Mouse (Mus musculus) layer of hippocampus, postnatal 14 days (tissue): Measurements from ENCODE around the gene Vps33b. TPM values are rescaled to one million over a fixed set of nuclear protein-coding genes. Genes with fewer than 3 reads are reported as not detected.

Experiments
- DNase-seq, 2 experiments: peaks; one replicate each; pipeline ENCODE4 v3.0.0; 2021 to 2022; ENCODE audit warnings: low spot score in 2 of 2, mixed read lengths in 1 of 2
- long read RNA-seq, 2 experiments: library from polyadenylated mRNA; stranded (forward); transcript quantifications; one replicate each; pipeline ENCODE4 v2.0.0; 2021
- total RNA-seq, 2 experiments: library from RNA; stranded (reverse); gene quantifications; 2 replicates each; pipeline ENCODE4 v1.2.3; 2021

Vps33b gene
- 10 to 100 TPM; 21.4 TPM for total RNA-seq
- long read RNA-seq, experiment 1, transcript Vps33b-201 (23 exons, 2,574 nt): major isoform, 19 of 37 reads
- long read RNA-seq, experiment 1, partial matches to known transcripts: 2 of 37 reads
- long read RNA-seq, experiment 1, other reads (novel, unspliced or antisense): 14 of 37 reads
- long read RNA-seq, experiment 2, transcript Vps33b-201 (23 exons, 2,574 nt): major isoform, 17 of 30 reads
- long read RNA-seq, experiment 2, partial matches to known transcripts: 0 of 30 reads
- long read RNA-seq, experiment 2, other reads (novel, unspliced or antisense): 12 of 30 reads

DNA sequence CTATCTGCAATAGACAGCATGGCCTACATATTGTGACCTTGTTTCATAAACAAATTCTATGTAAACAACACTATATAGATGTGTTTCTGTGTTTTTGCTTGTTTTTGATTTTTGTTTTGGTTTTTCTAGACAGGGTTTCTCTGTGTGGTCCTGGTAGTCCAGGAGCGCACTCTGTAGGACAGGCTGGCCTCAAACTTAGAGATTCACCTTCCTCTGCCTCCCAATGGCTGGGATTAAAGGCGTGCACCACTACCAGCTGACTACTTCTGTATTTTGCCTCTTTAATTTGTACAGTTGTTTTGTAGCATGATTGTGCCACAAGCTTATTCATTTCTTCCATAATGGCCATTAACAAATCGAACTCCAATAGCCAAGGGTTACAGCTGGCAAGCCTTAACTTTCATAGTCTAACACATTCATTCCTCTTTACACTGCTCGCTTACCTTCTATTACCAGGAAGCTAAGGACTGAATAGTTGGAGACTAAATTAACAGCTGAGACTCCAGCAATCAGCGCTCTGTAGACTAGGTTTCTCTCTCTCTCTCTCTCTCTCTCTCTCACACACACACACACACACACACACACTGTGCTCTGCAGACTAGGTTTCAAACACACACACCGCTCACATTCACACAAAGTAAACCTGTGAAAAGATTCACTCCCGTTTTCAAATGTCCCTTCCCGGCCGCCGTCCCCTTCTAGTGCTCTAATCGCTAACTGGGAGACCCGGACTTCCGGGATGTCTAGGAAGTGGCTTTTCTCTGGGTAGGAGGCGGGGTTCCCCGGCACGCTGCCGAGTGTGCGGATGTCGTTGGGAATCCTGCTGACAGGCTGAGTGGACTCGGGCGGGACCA, at the start of gene Vps33b:
Gene Vps33b (plus strand): TSS at position 753 of the 854 bp plus-strand sequence.
- peak; percentile 95 to 97 for DNase-seq

DNA sequence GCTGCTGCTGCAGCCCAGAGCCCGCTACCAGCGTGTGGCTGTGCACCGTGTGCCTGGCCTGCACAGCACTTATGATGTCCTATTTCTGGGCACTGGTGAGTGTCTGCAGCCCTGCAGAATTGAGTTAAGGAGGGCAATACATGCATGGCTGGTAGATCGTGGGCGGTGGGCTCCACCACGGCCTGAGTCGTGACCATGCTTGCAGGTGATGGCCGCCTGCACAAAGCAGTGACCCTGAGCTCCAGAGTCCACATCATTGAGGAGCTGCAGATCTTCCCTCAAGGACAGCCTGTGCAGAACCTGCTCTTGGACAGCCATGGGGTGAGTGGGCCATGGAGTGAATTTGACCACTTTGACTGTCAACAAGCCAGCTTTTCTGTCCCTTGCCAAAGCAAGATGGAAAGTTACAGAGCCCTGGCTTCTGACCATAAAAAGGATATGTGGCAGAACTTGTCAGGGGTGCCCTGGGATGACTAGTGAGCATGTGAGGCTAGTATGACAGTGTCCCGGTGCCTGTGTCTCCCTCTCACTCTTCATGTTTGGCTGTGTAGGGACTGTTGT, 49.1 kb upstream of the Vps33b start:
- no peak for DNase-seq

DNA sequence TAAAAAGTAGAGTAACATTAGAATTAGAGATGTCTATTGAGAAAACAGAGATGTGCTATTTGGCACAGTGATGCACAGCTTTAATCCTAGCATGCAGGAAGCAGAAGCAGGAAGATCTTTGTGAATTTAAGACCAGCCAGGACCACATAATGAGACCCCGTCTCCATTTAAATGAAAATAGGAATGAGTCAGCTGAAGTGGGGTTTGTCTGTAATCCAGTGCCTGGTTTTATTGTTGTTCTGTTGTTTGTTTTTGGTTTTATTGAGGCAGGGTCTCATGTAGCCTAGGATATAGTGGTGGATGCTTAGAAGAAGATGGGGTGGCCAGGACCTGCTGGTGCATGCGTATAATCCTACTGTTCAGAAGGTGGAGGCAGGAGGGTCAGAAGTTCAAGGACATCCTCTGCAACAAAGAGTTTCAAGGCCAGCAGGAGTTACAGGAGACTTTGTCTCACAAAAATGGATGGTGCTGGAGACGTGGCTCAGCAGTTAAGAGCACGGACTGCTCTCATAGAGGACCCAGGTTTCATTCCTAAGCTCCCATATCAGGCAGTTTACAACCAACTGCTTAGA, 48.2 kb upstream of the Vps33b start:
- DNase-seq: no peak

DNA sequence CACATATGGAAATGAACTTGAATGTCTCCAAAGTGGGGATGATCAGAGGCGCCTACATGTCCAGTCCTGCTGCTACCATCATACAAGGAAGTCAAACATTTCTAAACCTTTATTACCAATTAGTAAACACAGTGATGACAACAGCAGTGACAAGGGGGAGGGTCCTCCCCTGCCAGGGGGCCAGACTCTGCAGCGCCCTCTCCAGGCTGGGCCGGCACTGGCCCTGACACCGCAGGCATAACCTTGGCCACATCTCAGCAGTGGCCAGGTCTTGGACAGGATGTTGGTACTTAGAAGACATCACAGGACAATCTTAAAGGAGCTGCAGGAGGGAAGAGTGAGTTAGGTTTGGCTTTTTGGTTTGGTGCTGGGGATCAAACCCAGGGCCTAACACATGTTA, 42.4 kb upstream of the Vps33b start:
- no peak for DNase-seq

DNA sequence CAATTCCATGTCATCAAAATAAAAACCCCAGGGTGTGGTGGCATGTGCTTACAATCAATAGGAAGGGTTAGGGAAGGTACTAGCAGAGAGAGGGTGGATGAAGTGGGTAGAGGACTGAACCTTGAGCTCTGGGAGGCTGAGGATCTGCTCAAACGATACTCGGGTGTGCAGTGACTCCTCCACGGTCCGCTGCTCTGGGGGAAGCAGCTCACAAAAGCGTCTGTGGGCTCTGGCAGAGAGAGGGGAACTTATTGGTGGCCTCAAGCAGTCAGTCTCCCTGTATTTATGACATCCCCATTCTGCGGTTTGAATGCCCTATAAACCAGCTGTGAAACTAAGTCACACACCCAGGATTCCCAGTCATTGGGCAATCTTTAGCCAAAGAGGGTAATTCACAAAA, 39.3 kb upstream of the Vps33b start:
- no peak for DNase-seq

DNA sequence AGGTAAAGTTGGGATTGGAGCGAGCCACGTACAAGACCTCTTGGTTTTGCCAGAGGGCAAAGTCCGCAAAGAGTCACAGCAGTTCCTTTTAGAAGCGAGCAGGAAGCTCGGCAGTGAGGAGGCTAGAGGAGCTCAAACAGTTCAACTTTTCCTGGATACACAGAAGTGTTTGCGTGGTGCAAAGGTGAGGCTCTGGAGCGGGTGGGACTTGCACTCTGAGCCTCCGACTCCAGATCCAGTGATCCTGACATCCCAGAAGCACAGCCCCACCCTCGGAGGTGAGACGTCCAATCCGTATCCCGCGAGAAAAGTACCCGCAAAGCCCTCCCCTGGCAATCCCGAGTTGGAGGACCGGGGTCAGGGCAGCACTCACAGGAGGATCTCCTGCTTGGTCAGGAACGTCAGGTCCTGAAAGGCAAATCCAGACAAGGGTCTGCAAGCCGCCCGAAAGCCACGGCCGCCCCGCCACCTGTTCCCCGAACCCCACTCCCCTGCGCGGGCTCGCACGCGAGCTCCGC, 37.4 kb upstream of the Vps33b start:
- no peak for DNase-seq

DNA sequence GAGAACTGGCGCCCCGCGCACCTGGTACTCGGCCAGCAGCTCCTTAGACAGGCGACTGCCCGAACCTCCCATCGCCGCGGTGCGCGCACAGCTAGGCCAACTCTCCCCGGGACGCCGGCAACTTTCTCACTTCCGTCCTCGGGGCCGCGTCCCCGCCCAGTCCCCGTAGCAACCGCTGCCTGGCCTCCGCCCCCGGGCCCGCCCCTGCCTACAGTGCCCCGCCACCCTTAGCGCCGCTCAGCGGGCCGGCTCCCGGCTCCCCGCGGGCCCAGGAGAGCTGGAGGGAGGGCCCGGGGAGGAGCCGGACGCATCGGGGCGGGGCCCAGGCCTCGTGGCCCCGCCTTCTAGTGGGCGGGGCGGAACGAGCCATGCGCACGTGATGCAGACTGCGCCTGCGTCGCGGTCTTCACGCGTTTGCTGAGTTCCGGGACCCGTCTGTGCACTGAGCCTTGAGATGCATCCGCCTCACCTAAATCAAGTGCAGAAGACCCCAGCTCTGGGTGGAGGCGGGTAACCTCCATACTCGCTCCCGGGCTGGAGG, 36.9 kb upstream of the Vps33b start, which contains the start of the genes Cib1 and Gdpgp1:
Gene Cib1 (minus strand): TSS at position 325 of the 541 bp plus-strand sequence.
Gene Gdpgp1 (plus strand): TSS at position 377 of the 541 bp plus-strand sequence.
- DNase-seq: peak; percentile 93 to 95

DNA sequence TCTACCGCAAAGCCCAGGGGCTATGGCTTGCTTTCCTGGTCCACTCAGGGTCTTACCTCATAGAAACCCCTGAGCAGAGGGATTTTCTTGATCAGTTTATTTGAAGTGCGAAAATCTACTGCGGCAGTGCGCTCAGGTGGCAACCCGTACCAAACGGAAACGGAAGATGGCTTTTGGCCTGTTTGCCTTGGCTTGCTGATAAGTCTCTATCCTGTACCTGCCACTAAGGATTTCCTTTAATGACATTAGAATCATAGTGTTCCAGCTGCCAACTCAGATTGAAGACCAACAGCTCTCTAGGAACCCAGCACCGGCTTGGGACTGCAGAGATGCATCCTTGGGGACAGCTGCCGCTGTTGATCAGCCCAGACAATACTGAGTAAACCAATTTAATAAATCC, 35.6 kb upstream of the Vps33b start:
- no peak for DNase-seq

DNA sequence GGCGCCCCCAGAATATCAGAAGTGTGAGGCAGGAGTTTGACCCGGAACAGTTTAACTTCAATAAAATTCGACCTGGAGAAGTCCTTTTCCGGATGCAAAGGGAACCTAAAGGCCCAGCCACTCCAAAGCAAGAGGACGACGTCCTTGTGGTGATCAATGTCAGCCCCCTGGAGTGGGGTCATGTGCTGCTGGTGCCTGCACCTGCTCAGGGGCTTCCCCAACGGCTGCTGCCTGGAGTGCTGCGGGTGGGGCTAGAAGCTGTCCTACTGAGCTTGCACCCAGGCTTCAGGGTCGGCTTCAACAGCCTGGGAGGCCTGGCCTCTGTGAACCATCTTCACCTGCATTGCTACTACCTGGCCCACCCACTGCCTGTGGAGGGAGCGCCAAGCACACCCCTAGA, 30.9 kb upstream of the Vps33b start:
- DNase-seq: no peak

DNA sequence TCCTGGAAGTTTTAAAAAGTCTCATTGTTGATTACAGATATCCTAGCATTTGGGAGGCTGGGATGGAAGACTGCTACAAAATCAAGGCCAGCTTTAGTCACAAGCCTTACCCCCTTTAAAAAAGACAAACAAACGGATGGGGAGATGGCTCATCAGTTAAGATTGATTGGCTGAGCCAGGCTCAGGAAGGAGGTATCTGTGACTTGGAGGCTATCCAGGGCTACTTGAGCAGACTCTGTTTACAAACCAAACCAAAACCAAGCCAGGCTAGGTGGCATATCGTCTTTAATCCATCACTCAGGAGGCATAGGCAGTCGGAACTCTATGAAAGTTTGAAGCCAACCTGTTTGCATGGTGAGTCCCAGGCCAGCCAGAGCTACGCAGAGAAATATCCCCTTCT, 27.8 kb upstream of the Vps33b start:
- DNase-seq: no peak

DNA sequence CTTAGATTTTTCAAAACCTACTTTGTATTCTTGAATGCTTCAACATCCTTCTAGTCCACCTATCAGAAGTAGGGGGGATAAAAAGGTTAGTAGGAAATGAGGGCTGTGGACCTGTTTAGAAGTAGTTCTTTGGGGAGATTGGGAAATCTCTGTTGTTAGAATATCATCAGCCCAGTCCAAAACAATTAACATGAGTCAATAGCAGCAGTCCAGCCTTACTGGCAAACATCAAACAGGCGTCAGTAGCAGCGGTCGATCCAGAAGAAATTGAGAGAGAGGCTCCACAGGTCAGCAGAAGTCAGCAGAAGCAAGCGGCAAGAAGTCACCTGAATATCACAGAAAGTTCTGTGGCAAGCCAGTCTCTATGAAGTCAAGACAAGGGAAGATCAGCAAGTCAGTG, 24.6 kb upstream of the Vps33b start:
- DNase-seq: no peak

DNA sequence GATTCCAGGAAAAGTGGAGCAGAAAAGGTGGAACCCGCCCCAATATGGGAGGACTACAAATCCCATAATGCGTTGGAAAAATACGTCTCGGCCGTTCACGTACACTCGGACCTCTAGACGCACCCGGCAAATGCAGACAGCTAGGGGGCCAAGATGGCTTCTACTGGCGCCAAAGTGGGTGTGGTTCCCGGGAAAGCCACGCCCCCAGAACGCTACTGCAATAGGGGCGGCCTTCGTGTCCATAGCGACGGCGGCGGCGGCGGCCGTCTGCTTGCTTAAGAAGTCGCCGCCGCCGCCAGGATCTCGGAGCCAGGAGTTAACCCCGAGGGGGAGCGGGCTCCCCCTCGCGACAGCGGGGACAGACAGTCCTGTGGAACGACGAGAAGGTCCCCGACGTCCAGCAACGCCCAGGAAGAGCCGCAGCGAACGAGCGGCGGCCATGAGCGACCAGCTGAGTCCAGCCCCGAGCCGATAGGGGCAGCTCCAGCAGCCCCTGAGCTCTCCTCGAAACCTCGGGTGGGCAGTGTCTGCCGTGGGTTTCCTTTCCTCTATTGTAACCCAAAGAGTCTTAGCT, 23.2 kb upstream of the Vps33b start, which contains the start of gene Ttll13:
Gene Ttll13 (plus strand): TSS at position 229 of the 574 bp plus-strand sequence.
- peak; percentile 93 to 97 for DNase-seq

DNA sequence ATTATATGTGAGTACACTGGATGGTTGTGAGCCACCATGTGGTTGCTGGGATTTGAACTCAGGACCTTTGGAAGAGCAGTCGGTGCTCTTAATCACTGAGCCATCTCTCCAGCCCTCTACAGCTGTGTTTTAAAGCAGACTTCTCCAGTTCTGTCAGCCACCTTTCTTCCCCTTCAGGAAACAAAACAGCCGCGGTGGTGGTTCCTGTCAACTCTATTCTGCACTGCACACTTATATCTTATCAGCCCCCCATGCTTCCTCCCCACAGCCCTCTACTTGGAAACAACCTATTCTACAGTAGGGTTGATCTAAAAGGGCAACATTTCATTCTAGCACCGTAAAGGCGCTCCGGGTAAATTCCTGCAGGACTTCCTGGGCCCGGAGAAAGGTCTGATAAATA, 22.6 kb upstream of the Vps33b start:
- no peak for DNase-seq

DNA sequence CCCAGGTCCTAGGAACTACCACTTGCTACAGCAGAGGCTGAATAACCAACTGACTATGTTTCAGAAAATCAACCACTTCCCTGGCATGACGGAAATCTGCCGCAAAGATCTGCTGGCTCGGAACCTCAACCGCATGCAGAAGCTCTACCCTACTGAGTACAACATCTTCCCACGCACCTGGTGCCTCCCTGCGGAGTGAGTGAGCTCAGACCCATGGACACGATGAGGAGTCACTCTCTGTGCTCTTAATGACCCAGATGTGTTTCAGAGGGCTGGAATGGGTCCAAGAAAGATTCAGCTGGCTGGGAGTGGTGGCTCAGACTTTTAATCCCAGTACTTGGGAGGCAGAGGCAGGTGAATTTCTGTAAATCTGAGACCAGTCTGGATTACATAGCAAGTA, 17.0 kb upstream of the Vps33b start:
- no peak for DNase-seq

DNA sequence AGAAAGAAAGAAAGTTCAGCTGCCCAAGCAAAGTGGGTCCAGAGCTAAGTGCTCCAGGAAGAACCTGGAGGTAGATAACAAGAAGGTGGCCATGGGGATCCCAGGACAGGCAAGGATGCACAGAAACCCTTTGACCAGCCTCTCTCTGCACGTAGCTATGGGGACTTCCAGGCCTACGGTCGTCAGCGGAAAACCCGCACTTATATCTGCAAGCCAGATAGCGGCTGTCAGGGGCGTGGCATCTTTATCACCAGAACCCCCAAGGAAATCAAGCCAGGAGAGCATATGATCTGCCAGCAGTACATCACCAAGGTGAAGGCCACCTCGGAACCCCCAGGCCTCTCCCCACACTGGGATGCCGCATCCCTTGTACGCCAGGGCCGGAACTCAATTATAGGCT, 16.6 kb upstream of the Vps33b start:
- DNase-seq: no peak

DNA sequence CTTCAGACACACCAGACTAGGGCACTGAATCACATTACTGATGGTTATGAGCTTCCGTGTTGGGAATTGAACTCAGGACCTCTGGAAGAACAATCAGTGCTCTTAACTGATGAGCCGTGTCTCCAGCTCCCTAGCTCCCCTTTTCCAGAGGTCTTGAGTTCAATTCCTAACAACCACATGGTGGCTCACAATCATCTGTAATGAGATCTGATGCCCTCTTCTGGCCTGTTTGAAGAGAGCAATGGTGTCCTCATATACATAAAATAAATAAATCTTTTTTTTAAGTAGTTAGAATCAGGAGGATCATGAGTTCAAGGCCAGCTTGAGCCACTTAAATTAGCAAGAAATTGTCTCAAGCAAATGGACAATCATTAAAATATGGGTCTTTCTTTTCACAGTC, 13.5 kb upstream of the Vps33b start:
- DNase-seq: no peak

DNA sequence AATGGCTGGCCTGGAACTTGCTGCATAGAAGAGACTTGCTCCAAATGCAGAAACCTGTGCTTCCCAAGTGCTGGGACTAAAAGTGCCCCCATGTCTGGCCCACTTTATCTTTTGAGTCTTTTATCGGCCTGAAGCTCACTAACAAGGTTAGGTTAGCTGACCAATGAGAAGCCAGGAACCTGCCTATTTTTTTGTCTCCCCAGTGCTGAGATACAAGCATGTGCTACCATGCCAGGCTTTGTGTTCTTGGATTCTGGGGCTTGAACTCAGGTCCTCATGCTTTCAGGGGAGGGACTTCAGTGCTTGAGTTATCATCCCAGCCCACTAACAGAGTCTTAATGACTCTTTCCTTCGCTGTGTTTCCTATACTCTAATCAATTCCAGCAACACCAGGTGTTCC, 11.7 kb upstream of the Vps33b start:
- no peak for DNase-seq

DNA sequence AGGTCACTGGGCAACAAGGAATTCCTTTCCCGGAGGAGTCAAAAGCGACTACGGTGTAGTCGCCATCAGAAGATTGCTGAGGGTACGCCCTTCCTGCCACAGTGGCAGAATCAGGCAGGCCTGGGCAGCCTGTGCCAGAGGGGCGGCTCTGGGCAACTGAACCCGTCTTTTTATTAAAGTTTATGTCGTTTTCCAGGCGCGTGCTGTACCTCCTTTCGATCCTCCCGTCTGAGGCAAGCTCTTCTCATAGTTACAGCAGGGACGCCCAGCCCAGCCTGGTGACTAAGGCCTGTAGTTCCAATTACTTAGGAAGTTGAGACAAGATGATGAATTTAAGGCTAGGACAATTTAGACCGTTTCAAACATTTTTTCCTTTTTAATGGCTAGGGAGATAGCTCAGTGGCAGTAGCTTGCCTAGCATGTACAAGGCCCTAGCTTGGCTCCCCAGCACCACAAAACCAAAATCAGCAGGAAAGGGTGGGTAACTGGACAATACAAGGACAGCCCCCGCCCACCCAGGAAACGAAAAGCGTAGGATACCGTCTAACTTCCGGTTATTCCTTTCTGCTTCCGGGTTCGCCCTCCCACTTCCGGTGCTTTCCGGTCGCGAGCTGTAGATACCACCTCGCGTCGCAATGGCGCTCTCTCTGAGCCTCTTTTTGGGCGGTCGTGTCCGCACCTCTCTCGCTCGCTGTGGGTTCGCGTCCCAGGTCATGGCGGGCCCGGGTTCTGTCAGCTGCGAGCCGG, 8.7 kb upstream of the Vps33b start, which contains the start of gene Ngrn:
Gene Ngrn (plus strand): TSS at position 591 of the 747 bp plus-strand sequence.
- DNase-seq: peak; percentile 73 to 87

DNA sequence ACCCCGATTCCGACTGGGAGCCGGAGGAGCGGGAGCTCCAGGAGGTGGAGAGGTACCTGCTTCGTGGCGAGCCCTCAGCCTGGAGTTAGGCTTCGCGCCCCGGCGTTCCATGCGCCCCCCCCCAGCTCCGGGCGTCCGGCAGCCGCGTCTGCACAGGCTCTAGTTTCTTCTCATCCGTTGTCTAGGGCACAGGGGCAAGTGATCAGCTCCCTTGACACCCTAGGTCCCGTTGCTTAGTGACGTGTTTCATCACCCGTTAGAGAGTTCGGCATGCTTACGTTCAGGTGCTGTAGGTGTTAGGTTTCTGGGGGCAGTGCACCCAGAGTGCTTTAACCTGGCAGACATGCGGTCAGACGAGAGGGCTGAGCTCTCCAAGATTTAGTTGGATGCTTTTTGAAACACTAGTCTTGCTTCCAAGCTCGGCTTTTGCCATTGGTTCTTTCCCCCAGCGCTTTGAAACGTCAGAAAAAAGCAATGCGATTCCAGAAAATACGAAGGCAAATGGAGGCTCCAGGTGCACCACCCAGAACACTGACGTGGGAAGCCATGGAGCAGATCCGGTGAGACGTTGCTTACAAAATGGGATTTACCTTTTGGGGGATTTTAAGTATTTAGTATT, 8.0 kb upstream of the Vps33b start:
- peak; percentile 29 to 34 for DNase-seq
